Mouse (Mus musculus): ENCODE data around the gene Lrrc38. TPM values are rescaled to one million over a fixed set of nuclear protein-coding genes. Genes with fewer than 3 reads are reported as not detected.
"Not testable (repeated sequence)": the region's sequence is repeated elsewhere in the genome, so short reads cannot be mapped to it uniquely, and the experiment has no call there.

The Lrrc38 gene
- polyA plus RNA-seq, 1 experiment from 2014 or later, result 0.41 TPM

DNA sequence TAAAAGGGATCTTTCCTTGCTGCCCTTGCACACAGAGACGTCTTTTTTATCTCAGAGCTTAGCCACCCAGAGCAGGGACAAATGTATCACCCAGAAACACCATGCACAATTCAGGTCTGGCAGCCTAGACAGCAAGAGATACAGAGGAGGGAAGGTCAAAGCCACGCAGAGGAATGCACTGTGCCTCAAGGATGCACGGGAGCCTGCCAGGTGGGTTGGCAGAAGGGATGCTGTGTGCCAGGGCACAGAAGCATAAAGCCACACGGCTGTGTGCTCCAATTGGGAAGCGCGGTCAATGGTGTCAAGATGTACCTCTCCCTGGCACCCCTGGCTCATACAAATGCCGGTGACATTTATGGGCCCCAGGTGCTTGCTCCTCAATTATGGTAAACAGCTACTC is 8.1 kb upstream of the Lrrc38 start:
- Histone ChIP-seq H3K9me3 (replicated peaks; ENCODE audit: control insufficient read depth, low read length) (no peaks in the 10 kb centered on the region), H3K4me3 (ENCODE audit: low read length) (no peak overlapping the region), H3K27ac (ENCODE audit: low read length) (no peak overlapping the region), H3K4me2 (ENCODE audit: low read depth, low read length) (no peak overlapping the region), H3K9ac (ENCODE audit: low read length) (no peak overlapping the region), H3K27me3 (ENCODE audit: control insufficient read depth, insufficient read depth, low read length) (no peaks in the 10 kb centered on the region), H3K36me3 (ENCODE audit: control insufficient read depth, insufficient read depth) (no peaks in the 10 kb centered on the region), H3K4me1 (ENCODE audit: control insufficient read depth, insufficient read depth, low read length) (no peaks in the 10 kb centered on the region)
- 77% methylated on average over 7 of the region's 7 CpGs for WGBS
- ATAC-seq (replicated peaks; ENCODE audit: extremely low read depth, insufficient read depth, low FRiP score), result no peak

DNA sequence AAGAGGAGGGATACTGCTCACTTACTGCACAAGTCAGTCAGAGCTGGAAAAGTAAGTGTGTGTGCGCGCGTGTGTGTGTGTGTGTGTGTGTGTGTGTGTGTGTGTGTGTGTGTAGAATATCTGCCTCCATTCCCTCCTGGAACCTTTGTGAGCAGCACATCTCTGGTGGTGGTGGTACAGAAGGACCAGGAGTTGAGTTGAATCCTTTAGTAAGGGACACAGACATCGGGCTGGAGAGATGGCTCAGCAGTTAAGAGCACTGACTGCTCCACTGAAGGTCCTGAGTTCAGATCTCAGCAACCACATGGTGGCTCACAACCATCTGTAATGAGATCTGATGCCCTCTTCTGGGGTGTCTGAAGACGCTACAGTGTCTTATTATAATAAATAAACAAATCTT is 4.1 kb upstream of the Lrrc38 start:
- not testable (repeated sequence) for H3K9me3 ChIP-seq (replicated peaks; ENCODE audit: control insufficient read depth, low read length); H3K4me1 ChIP-seq (ENCODE audit: control insufficient read depth, insufficient read depth, low read length); H3K27ac ChIP-seq (ENCODE audit: low read length); H3K9ac ChIP-seq (ENCODE audit: low read length); H3K36me3 ChIP-seq (ENCODE audit: control insufficient read depth, insufficient read depth); H3K4me2 ChIP-seq (ENCODE audit: low read depth, low read length); H3K4me3 ChIP-seq (ENCODE audit: low read length); ATAC-seq (replicated peaks; ENCODE audit: extremely low read depth, insufficient read depth, low FRiP score)
- H3K27me3 ChIP-seq (ENCODE audit: control insufficient read depth, insufficient read depth, low read length), result peaks cover 29% of the 10 kb centered on the region
- WGBS, result 80% methylated on average over 5 of the region's 5 CpGs

DNA sequence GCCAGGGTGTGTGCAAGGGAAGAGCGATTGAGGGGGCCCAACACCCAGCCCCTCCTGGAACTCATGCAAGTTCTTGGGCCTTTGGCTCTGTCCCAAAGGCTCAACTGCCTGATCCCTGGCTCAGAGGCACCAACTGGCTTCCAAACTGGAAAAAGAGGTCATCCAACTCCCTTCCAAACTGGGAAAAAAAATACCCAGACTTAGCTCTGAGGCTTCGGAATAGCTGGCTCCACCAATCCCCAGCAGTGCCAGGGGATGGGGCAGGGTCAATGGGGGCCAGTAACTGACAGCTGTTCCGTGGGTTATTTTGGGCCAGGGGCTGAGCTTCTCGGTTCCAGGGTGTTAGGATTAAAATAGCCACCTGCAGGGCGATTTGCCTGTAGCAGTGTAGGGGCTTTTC is 879 bp upstream of the Lrrc38 start:
- Histone ChIP-seq H3K4me2 (ENCODE audit: low read depth, low read length) (peak overlapping the region; percentile 89; the same call in 1 of the 2 replicates), H3K9me3 (replicated peaks; ENCODE audit: control insufficient read depth, low read length) (no peaks in the 10 kb centered on the region), H3K27ac (ENCODE audit: low read length) (no peak overlapping the region), H3K9ac (ENCODE audit: low read length) (no peak overlapping the region), H3K4me3 (ENCODE audit: low read length) (no peak overlapping the region), H3K36me3 (ENCODE audit: control insufficient read depth, insufficient read depth) (no peaks in the 10 kb centered on the region), H3K4me1 (ENCODE audit: control insufficient read depth, insufficient read depth, low read length) (peaks cover 6% of the 10 kb centered on the region; the same call in 1 of the 2 replicates), H3K27me3 (ENCODE audit: control insufficient read depth, insufficient read depth, low read length) (peaks cover 44% of the 10 kb centered on the region)
- WGBS, result 23% methylated on average over 5 of the region's 5 CpGs
- no peak for ATAC-seq (replicated peaks; ENCODE audit: extremely low read depth, insufficient read depth, low FRiP score)

DNA sequence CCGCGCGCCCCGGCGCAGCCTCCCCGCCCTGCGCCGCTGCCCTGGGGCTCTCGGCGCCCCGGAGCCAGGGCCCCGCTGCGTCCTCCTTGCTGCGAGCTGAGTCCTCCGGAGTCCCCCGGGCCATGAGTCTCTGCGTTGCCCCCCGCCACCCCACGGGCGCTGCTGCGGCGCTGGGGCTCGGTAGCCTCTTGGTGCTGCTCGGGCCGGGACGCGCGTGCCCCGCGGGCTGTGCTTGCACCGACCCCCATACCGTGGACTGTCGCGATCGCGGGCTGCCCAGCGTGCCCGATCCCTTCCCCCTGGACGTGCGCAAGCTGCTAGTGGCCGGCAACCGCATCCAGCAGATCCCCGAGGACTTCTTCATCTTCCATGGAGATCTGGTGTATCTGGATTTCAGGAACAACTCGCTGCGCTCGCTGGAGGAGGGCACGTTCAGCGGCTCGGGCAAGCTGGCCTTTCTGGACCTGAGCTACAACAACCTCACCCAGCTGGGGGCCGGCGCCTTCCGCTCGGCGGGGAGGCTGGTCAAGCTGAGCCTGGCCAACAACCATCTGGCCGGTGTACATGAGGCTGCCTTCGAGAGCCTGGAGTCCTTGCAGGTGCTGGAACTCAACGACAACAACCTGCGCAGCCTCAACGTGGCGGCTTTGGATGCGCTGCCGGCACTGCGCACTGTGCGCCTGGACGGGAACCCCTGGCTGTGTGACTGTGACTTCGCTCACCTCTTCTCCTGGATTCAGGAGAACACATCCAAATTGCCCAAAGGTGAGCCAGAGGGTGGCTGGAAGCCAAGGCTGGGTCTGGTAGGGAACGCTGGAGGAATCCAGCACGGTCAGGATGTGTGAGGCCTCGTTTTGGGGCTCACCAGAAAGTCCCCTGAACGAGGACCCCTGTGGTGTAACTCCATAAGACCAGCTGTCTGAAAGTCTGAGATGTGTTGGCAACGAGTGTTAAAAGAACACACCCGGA is 774 bp downstream of the Lrrc38 start:
- Histone ChIP-seq H3K4me2 (ENCODE audit: low read depth, low read length) (peak overlapping the region; percentile 89), H3K9me3 (replicated peaks; ENCODE audit: control insufficient read depth, low read length) (no peaks in the 10 kb centered on the region), H3K4me1 (ENCODE audit: control insufficient read depth, insufficient read depth, low read length) (peaks cover 6% of the 10 kb centered on the region; the same call in 1 of the 2 replicates), H3K27ac (ENCODE audit: low read length) (no peak overlapping the region), H3K27me3 (ENCODE audit: control insufficient read depth, insufficient read depth, low read length) (peaks cover 44% of the 10 kb centered on the region), H3K36me3 (ENCODE audit: control insufficient read depth, insufficient read depth) (no peaks in the 10 kb centered on the region), H3K9ac (ENCODE audit: low read length) (peak overlapping the region; percentile 49), H3K4me3 (ENCODE audit: low read length) (peak overlapping the region; percentile 59)
- WGBS, result 3% methylated on average over 72 of the region's 72 CpGs
- no peak; the same call in 1 of the 2 replicates for ATAC-seq (replicated peaks; ENCODE audit: extremely low read depth, insufficient read depth, low FRiP score)

DNA sequence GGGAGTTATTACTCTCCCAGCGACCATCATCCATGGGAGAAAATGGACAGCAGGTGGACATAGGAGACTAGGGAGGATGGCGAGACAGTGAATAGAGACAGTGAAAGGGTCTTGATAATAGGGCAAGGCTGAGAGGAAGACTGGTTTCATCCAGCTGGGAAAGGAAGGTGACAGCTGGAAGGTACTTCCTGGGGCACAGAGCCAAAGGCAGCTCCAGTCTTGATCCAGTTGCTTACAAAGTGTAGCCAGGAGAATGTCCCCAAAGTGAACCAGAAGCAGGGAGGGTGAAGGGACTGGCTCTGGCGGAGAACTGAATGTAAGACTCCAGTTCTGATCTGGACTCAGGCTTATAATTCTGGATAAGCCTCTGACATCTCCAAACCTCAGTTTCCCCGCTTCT is 2.7 kb downstream of the Lrrc38 start:
- no peak for ATAC-seq (replicated peaks; ENCODE audit: extremely low read depth, insufficient read depth, low FRiP score)
- H3K9me3 ChIP-seq (replicated peaks; ENCODE audit: control insufficient read depth, low read length), result no peaks in the 10 kb centered on the region
- H3K4me3 ChIP-seq (ENCODE audit: low read length), result no peak overlapping the region
- 70% methylated on average over 4 of the region's 4 CpGs for WGBS
- H3K27me3 ChIP-seq (ENCODE audit: control insufficient read depth, insufficient read depth, low read length), result peaks cover 44% of the 10 kb centered on the region
- H3K9ac ChIP-seq (ENCODE audit: low read length), result no peak overlapping the region
- H3K27ac ChIP-seq (ENCODE audit: low read length), result no peak overlapping the region
- no peak overlapping the region for H3K4me2 ChIP-seq (ENCODE audit: low read depth, low read length)
- no peaks in the 10 kb centered on the region for H3K36me3 ChIP-seq (ENCODE audit: control insufficient read depth, insufficient read depth)
- peaks cover 6% of the 10 kb centered on the region; the same call in 1 of the 2 replicates for H3K4me1 ChIP-seq (ENCODE audit: control insufficient read depth, insufficient read depth, low read length)

DNA sequence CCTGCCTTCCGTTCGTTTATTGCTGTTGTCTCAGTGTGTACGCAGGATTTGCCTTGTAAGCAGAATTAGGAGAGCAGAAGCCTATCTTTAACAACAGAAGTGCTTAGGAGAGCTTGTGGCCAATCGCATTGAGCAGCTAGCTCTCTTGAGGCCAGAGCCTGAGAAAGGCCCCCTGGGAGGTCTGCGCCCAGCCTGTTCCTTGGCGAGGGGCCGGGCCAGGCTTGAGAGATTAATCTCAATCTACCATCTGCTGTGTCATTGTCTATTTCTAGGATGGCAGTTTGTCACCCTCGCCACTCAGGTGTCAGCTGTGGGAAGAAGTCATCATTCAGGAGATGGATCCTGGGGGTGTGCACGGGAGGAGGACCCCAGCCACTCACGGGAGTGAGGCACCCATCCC is 12.0 kb downstream of the Lrrc38 start:
- Histone ChIP-seq H3K9me3 (replicated peaks; ENCODE audit: control insufficient read depth, low read length) (no peaks in the 10 kb centered on the region), H3K4me3 (ENCODE audit: low read length) (no peak overlapping the region), H3K36me3 (ENCODE audit: control insufficient read depth, insufficient read depth) (no peaks in the 10 kb centered on the region), H3K4me1 (ENCODE audit: control insufficient read depth, insufficient read depth, low read length) (no peaks in the 10 kb centered on the region), H3K4me2 (ENCODE audit: low read depth, low read length) (no peak overlapping the region), H3K9ac (ENCODE audit: low read length) (no peak overlapping the region), H3K27ac (ENCODE audit: low read length) (no peak overlapping the region), H3K27me3 (ENCODE audit: control insufficient read depth, insufficient read depth, low read length) (no peaks in the 10 kb centered on the region)
- WGBS, result 61% methylated on average over 10 of the region's 10 CpGs
- no peak for ATAC-seq (replicated peaks; ENCODE audit: extremely low read depth, insufficient read depth, low FRiP score)

DNA sequence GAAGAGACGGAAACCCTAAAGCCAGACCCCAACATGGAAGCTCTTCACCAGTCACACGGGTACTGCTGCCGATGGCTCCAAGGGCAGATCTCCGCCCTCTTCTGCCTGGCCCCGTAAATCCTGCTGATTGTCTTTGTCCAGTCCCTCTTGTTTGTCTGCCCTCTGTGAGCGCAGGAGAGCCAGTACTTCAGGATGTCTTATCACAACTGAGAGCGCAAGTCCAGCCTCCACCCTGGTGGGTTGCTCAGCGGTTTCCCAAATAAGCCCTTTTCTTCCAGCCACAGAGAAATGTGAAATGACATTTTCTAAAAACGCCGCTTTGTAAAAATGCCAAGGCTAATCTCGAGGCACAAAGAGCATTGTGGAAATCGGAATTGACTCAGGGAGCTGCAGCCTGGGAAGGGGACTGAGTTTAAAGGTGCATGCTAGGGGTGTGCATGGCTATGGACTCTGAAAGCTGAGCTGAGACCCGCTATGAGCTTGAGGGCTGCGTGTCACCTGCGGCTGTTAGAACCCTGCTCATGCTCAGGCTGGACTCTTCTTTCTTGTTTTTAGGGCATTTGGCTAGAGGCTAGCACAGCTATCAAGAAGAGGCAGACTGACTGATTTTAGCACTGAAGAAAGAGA is 17.0 kb downstream of the Lrrc38 start:
- H3K4me3 ChIP-seq (ENCODE audit: low read length), result no peak overlapping the region
- WGBS, result 40% methylated on average over 15 of the region's 15 CpGs
- H3K27me3 ChIP-seq (ENCODE audit: control insufficient read depth, insufficient read depth, low read length), result no peaks in the 10 kb centered on the region; the same call in 1 of the 2 replicates
- no peaks in the 10 kb centered on the region for H3K36me3 ChIP-seq (ENCODE audit: control insufficient read depth, insufficient read depth)
- no peak for ATAC-seq (replicated peaks; ENCODE audit: extremely low read depth, insufficient read depth, low FRiP score)
- no peaks in the 10 kb centered on the region for H3K9me3 ChIP-seq (replicated peaks; ENCODE audit: control insufficient read depth, low read length)
- no peaks in the 10 kb centered on the region for H3K4me1 ChIP-seq (ENCODE audit: control insufficient read depth, insufficient read depth, low read length)
- H3K4me2 ChIP-seq (ENCODE audit: low read depth, low read length), result no peak overlapping the region
- H3K27ac ChIP-seq (ENCODE audit: low read length), result no peak overlapping the region
- H3K9ac ChIP-seq (ENCODE audit: low read length), result no peak overlapping the region

DNA sequence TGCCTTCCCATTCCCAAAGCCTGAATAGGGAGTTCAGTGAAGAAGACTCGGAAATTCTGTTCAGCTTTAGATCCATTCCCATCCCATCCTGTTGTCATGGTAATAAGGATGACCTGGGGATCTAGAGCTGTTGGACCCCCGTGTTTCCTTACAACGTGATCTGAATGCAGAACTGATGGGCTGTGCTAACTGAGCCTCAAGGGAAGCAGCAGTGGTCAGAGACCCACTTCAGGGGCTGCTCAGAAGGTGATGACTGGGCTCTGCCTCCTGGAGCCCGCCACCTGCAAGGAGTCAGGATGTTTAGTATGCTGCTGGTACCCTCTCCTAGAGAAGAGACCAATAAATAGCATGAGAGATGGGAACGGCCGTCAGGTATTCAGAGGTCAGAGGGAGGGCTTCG is 29.9 kb downstream of the Lrrc38 start:
- WGBS, result 42% methylated on average over 7 of the region's 7 CpGs
- no peaks in the 10 kb centered on the region for H3K4me1 ChIP-seq (ENCODE audit: control insufficient read depth, insufficient read depth, low read length)
- peaks cover 6% of the 10 kb centered on the region; the same call in 1 of the 2 replicates for H3K27me3 ChIP-seq (ENCODE audit: control insufficient read depth, insufficient read depth, low read length)
- no peak for ATAC-seq (replicated peaks; ENCODE audit: extremely low read depth, insufficient read depth, low FRiP score)
- H3K9ac ChIP-seq (ENCODE audit: low read length), result no peak overlapping the region
- no peaks in the 10 kb centered on the region for H3K36me3 ChIP-seq (ENCODE audit: control insufficient read depth, insufficient read depth)
- H3K27ac ChIP-seq (ENCODE audit: low read length), result no peak overlapping the region
- no peak overlapping the region for H3K4me3 ChIP-seq (ENCODE audit: low read length)
- no peak overlapping the region for H3K4me2 ChIP-seq (ENCODE audit: low read depth, low read length)
- H3K9me3 ChIP-seq (replicated peaks; ENCODE audit: control insufficient read depth, low read length), result no peaks in the 10 kb centered on the region

Measured in heart, embryonic 16.5 days (tissue).